11 mouse cellular contexts compared by ENCODE assay signal in genomic region chr19:55481308-55481707, GRCm38 (mm10).
DNase-seq lines count a peak whose midpoint lies in the region; ATAC-seq lines count a peak whose summit lies in the region.
"Had no signal": no experiment of that assay in that cellular context is flagged by ENCODE, and none has a peak within 500 bp of the region (broad histone marks: within the 10 kb centered on the region; RNA-seq: fewer than 3 reads in every experiment).

No protein-coding gene starts in this region.

- no peak overlapping the region for H3K9ac ChIP-seq in liver, embryonic 15.5 days
- H3K9ac ChIP-seq in liver, embryonic 11.5 days (ENCODE audit: low read depth, low read length), result no peak overlapping the region
- no peak overlapping the region for H3K9ac ChIP-seq in hindbrain, embryonic 12.5 days
- H3K9ac ChIP-seq: heart, embryonic 13.5 days; limb, embryonic 15.5 days had no signal

- H3K4me1 ChIP-seq in liver, embryonic 15.5 days (replicated peaks), result no peaks in the 10 kb centered on the region; the same call in 1 of the 2 replicates
- no peaks in the 10 kb centered on the region; the same call in none of the 2 replicates for H3K4me1 ChIP-seq in liver, embryonic 11.5 days (replicated peaks; ENCODE audit: control insufficient read depth, insufficient read depth, low read length)
- peaks cover 12% of the 10 kb centered on the region for H3K4me1 ChIP-seq in hindbrain, embryonic 12.5 days
- peaks cover 70% of the 10 kb centered on the region for H3K4me1 ChIP-seq in limb, embryonic 10.5 days

- H3K4me2 ChIP-seq in liver, embryonic 15.5 days, result no peak overlapping the region
- no peak overlapping the region for H3K4me2 ChIP-seq in liver, embryonic 11.5 days
- H3K4me2 ChIP-seq in hindbrain, embryonic 12.5 days (replicated peaks), result no peak overlapping the region
- H3K4me2 ChIP-seq: heart, embryonic 13.5 days; limb, embryonic 15.5 days had no signal

- peak overlapping the region; percentile 20 for H3K27ac ChIP-seq in liver, embryonic 15.5 days (replicated peaks)
- H3K27ac ChIP-seq in liver, embryonic 11.5 days (ENCODE audit: low read depth, low read length), result no peak overlapping the region
- peak overlapping the region; percentile 48; the same call in 1 of the 2 replicates for H3K27ac ChIP-seq in hindbrain, embryonic 12.5 days
- peak overlapping the region; percentile 54; the same call in 1 of the 2 replicates for H3K27ac ChIP-seq in limb, embryonic 10.5 days
- H3K27ac ChIP-seq: embryonic facial prominence, embryonic 10.5 days; heart, embryonic 13.5 days; limb, embryonic 15.5 days had no signal

- no peak for ATAC-seq in liver, embryonic 15.5 days (ENCODE audit: insufficient read depth)
- ATAC-seq in liver, embryonic 11.5 days (replicated peaks; ENCODE audit: low FRiP score), result no peak
- peak; percentile 85; the same call in 1 of the 2 replicates for ATAC-seq in hindbrain, embryonic 12.5 days (ENCODE audit: low FRiP score)

- H3K27me3 ChIP-seq in liver, embryonic 15.5 days, result no peaks in the 10 kb centered on the region
- no peaks in the 10 kb centered on the region for H3K27me3 ChIP-seq in liver, embryonic 11.5 days (replicated peaks; ENCODE audit: control insufficient read depth, insufficient read depth, low read length)
- no peaks in the 10 kb centered on the region for H3K27me3 ChIP-seq in hindbrain, embryonic 12.5 days
- no peaks in the 10 kb centered on the region for H3K27me3 ChIP-seq in limb, embryonic 10.5 days (ENCODE audit: low read depth, poor library complexity, severe bottlenecking)
- H3K27me3 ChIP-seq: heart, embryonic 13.5 days; limb, embryonic 15.5 days had no signal

- H3K36me3 ChIP-seq in liver, embryonic 15.5 days (replicated peaks), result no peaks in the 10 kb centered on the region
- no peaks in the 10 kb centered on the region for H3K36me3 ChIP-seq in liver, embryonic 11.5 days (ENCODE audit: control insufficient read depth, insufficient read depth, low read length)
- H3K36me3 ChIP-seq in hindbrain, embryonic 12.5 days, result no peaks in the 10 kb centered on the region
- H3K36me3 ChIP-seq in limb, embryonic 10.5 days, result no peaks in the 10 kb centered on the region
- H3K36me3 ChIP-seq: embryonic facial prominence, embryonic 10.5 days; heart, embryonic 13.5 days; limb, embryonic 15.5 days had no signal

- no peak overlapping the region for H3K4me3 ChIP-seq in liver, embryonic 15.5 days (replicated peaks)
- no peak overlapping the region for H3K4me3 ChIP-seq in liver, embryonic 11.5 days (ENCODE audit: low read depth, low read length)
- H3K4me3 ChIP-seq in hindbrain, embryonic 12.5 days, result no peak overlapping the region
- H3K4me3 ChIP-seq in limb, embryonic 10.5 days, result no peak overlapping the region
- H3K4me3 ChIP-seq: embryonic facial prominence, embryonic 10.5 days; heart, embryonic 13.5 days; limb, embryonic 15.5 days had no signal

- WGBS in liver, embryonic 15.5 days (ENCODE audit: insufficient replicate concordance), result 47% methylated on average over 5 of the region's 5 CpGs
- 57% methylated on average over 5 of the region's 5 CpGs for WGBS in liver, embryonic 11.5 days
- 14% methylated on average over 5 of the region's 5 CpGs for WGBS in hindbrain, embryonic 12.5 days
- WGBS in limb, embryonic 10.5 days, result 16% methylated on average over 5 of the region's 5 CpGs

- no peak for DNase-seq in liver, embryonic 11.5 days (ENCODE audit: low spot score)
- DNase-seq in limb, embryonic 10.5 days (ENCODE audit: low spot score), result peak; percentile 60
- DNase-seq in retina, embryonic 14.5 days (ENCODE audit: low spot score), result peak; percentile 17
- DNase-seq in lung, postnatal 10 days, result no peak
- no peak for DNase-seq in cerebellum, postnatal 25 days
- DNase-seq in adrenal gland, adult (ENCODE audit: inconsistent age in 2 of 2, low spot score in 1 of 2), result no peak

- no peaks in the 10 kb centered on the region for H3K9me3 ChIP-seq in liver, embryonic 15.5 days (replicated peaks)
- H3K9me3 ChIP-seq in liver, embryonic 11.5 days (ENCODE audit: control insufficient read depth, low read length), result no peaks in the 10 kb centered on the region
- H3K9me3 ChIP-seq in hindbrain, embryonic 12.5 days (replicated peaks), result no peaks in the 10 kb centered on the region
- H3K9me3 ChIP-seq in limb, embryonic 10.5 days (replicated peaks), result no peaks in the 10 kb centered on the region
- H3K9me3 ChIP-seq: embryonic facial prominence, embryonic 10.5 days; heart, embryonic 13.5 days; limb, embryonic 15.5 days had no signal

Comparison
In these comparisons a context has a peak if more than half of its experiments do, and no peak if none do; other contexts are left out.
1. DNase-seq: peak in limb, embryonic 10.5 days (single experiment) and retina, embryonic 14.5 days (single experiment); none in liver, embryonic 11.5 days (single experiment), lung, postnatal 10 days (single experiment), cerebellum, postnatal 25 days (0 of 2) and adrenal gland, adult (0 of 2).